10 mouse cellular contexts compared by ENCODE assay signal in the genomic region with DNA sequence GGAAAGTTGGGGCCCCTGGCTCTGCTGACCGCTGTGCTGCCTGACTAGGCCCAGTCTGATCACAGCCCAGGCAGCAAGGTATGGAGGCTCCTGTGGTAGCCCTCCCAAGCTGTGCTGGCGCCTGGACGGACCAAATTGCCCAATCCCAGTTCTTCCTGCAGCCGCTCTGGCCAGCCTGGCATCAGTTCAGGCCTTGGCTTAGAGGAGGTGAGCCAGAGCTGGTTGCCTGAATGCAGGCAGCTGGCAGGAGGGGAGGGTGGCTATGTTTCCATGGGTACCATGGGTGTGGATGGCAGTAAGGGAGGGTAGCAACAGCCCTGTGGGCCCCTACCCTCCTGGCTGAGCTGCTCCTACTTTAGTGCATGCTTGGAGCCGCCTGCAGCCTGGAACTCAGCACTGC. TPM values are rescaled to one million over a fixed set of nuclear protein-coding genes. Genes with fewer than 3 reads are reported as not detected.
DNase-seq lines count a peak whose midpoint lies in the region.
"Had no signal": no experiment of that assay in that cellular context is flagged by ENCODE, and none has a peak within 500 bp of the region (broad histone marks: within the 10 kb centered on the region; RNA-seq: fewer than 3 reads in every experiment).

No protein-coding gene starts in this region.

- peak; percentile 72 for DNase-seq in layer of hippocampus, adult 11-12 months (ENCODE audit: low spot score)
- DNase-seq in layer of hippocampus, adult 18-20 months (ENCODE audit: low spot score in 2 of 2) = no peak
- DNase-seq in brain, adult 2 months (ENCODE audit: low read depth, low spot score) = peak; percentile 90
- peak; percentile 83 for DNase-seq in cerebellum, adult 9-10 months
- peak; percentile 45 for DNase-seq in lung, postnatal 25 days (ENCODE audit: low spot score)
- DNase-seq in frontal cortex, postnatal 10 days (ENCODE audit: low spot score in 2 of 2) = no peak
- no peak for DNase-seq in kidney, postnatal 36 days
- no peak for DNase-seq in kidney, adult 11 months
- DNase-seq: heart, adult 18-20 months; lung, embryonic 14.5 days had no signal

RNA-seq across cellular contexts. Expression of a gene that starts 19.5 kb away (rescaled TPM):
- 10 to 100 TPM; 87.5 to 93.6 TPM for total RNA-seq in layer of hippocampus, adult 18-20 months (2021)

RNA-seq across cellular contexts. Expression of a gene that starts 29.7 kb away (rescaled TPM):
- 10 to 100 TPM; 17.7 to 19.2 TPM for total RNA-seq in layer of hippocampus, adult 18-20 months (2021)

RNA-seq across cellular contexts. Expression of a gene that starts 56.8 kb away (rescaled TPM):
- 10 to 100 TPM; 12.5 to 15.8 TPM for total RNA-seq in layer of hippocampus, adult 18-20 months (2021)

Comparison
In these comparisons a context has a peak if more than half of its experiments do, and no peak if none do; other contexts are left out.
1. DNase-seq: peak in layer of hippocampus, adult 11-12 months (single experiment), brain, adult 2 months (single experiment), cerebellum, adult 9-10 months (single experiment) and lung, postnatal 25 days (single experiment); none in layer of hippocampus, adult 18-20 months (0 of 2), frontal cortex, postnatal 10 days (0 of 2), kidney, postnatal 36 days (0 of 2) and kidney, adult 11 months (single experiment).